Mouse (Mus musculus) ES-Bruce4 (cell line): ENCODE data around the gene Atp2a2.

ENCODE experiments used
- CTCF ChIP-seq: IDR thresholded peaks from one replicate; pipeline ENCODE4 v1.8.1; 2011; ENCODE audit warnings: low read depth, low read length
- EP300 ChIP-seq: IDR thresholded peaks from 2 replicates; pipeline ENCODE4 v1.6.1; 2011; ENCODE audit warnings: low read depth, low read length; ENCODE audit not compliant: insufficient read depth
- POLR2A ChIP-seq: IDR thresholded peaks from one replicate; pipeline ENCODE4 v1.8.1; 2011; ENCODE audit warnings: low read length; ENCODE audit not compliant: insufficient read depth

DNA sequence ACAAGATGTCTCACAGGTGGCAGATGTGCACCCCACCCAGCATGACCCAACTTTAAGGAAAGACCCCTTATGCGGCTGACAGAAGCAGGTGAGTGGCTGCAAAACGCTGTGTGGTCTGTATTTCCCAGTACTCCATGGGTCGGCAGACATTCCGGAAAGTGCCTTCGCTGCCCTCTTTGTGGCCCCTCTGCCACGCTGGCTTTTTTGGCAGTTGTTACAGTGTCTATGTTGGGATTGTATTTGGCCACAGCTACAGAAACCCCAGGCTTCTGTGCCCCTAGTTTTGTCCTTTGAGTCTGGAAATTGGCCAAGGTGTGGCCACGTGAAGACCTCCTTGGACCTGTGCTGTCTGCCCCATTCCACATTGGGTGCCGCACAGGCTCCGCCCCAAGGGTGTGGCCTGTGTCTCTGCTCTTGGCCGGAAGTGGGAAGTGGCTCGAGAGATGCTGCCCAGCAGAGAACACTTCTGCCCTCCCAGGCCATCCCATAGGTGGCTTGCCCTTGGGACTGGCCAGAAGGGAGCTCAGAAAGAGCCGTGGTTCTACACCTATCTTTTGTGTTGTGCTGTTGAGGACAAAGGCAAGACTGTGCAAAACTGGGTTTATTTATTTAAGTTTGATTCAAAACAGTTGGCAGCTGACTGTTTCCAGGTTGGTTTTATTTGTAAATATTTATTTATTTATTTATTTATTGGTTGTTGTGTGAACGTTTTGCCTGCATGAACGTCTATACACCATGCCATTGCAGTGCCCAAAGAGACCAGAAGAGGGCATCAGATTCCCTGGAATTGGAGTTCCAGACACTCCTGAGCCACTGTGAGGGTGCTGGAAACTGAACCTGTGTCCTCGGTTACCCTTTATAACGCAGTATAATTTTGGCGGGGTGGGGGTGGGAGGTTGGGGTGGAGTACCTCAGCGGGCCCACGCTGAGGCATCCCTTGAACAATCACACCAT, 92.1 kb downstream of the Atp2a2 start:
- no peak for TF ChIP-seq EP300
- TF ChIP-seq CTCF: peak; percentile 32
- TF ChIP-seq POLR2A: no peak
